Mouse (Mus musculus) hindbrain, embryonic 15.5 days (tissue): Measurements from ENCODE around the gene Cldn11. TPM values are rescaled to one million over a fixed set of nuclear protein-coding genes. Genes with fewer than 3 reads are reported as not detected.

Source experiments
- ATAC-seq: fragments of 200-750 bp; cut with Nextera tagmentation; 2 replicates; pipeline ENCODE4 v1.8.0; 2017; ENCODE audit warnings: low read depth, moderate number of reproducible peaks, moderate TSS enrichment; ENCODE audit not compliant: low FRiP score
- H3K27ac ChIP-seq: fragments of 300-500 bp; sonication (generic); replicated peaks from 2 replicates; pipeline ENCODE4 v1.5.1; 2015; ENCODE audit warnings: mild to moderate bottlenecking, inconsistent platforms
- H3K27me3 ChIP-seq: fragments of 300-500 bp; sonication (generic); 2 replicates; pipeline ENCODE4 v1.6.1; 2015; ENCODE audit warnings: control low read depth, inconsistent platforms
- H3K36me3 ChIP-seq: fragments of 300-500 bp; sonication (generic); 2 replicates; pipeline ENCODE4 v1.6.1; 2015; ENCODE audit warnings: control low read depth, inconsistent platforms
- H3K4me1 ChIP-seq: fragments of 300-500 bp; sonication (generic); replicated peaks from 2 replicates; pipeline ENCODE4 v1.6.1; 2015; ENCODE audit warnings: control low read depth, inconsistent platforms
- H3K4me2 ChIP-seq: fragments of 300-500 bp; sonication (generic); 2 replicates; pipeline ENCODE4 v1.6.1; 2015; ENCODE audit warnings: moderate library complexity, mild to moderate bottlenecking, inconsistent platforms
- H3K4me3 ChIP-seq: fragments of 300-500 bp; sonication (generic); 2 replicates; pipeline ENCODE4 v1.5.1; 2015; ENCODE audit warnings: mild to moderate bottlenecking, inconsistent platforms
- H3K9ac ChIP-seq: fragments of 300-500 bp; sonication (generic); 2 replicates; pipeline ENCODE4 v1.6.1; 2015; ENCODE audit warnings: inconsistent platforms
- H3K9me3 ChIP-seq: fragments of 300-500 bp; sonication (generic); 2 replicates; pipeline ENCODE4 v1.6.1; 2016; ENCODE audit warnings: control low read depth, inconsistent platforms
- WGBS: fragments of 180-500 bp; shearing (Covaris S2); methylation state at CpG from one replicate; pipeline ENCODE4 v1.1.7; 2015; 5-methylcytosine and 5-hydroxymethylcytosine counted together
- polyA plus RNA-seq: library from polyadenylated mRNA; unstranded; fragments of >200 nt; fragmentation: Nextera tagmentation; extraction: Ambion mirVana; gene quantifications from 2 replicates; pipeline ENCODE4 v1.2.1, GENCODE M21; 2015

The Cldn11 gene
- polyA plus RNA-seq, result 55.6 and 76.0 TPM in 2 replicates

GRCm38 (mm10) chr3:31149706-31150105 lies at the start of gene Cldn11:
TSS of gene Cldn11 (plus strand) at chr3:31149920.
- Histone ChIP-seq H3K9me3 (no peaks in the 10 kb centered on the region), H3K4me2 (peak within 1 kb of the TSS; percentile 81), H3K36me3 (no peaks in the 10 kb centered on the region), H3K4me1 (peaks cover 16% of the 10 kb centered on the region), H3K9ac (peak within 1 kb of the TSS; percentile 45), H3K27me3 (peaks cover 24% of the 10 kb centered on the region), H3K4me3 (peak within 1 kb of the TSS; percentile 48), H3K27ac (no peak within 1 kb of the TSS)
- WGBS, result under 1% methylated on average over 33 of the region's 33 CpGs
- ATAC-seq, result peak; percentile 84

GRCm38 (mm10) chr3:31100026-31100425 lies 49.7 kb upstream of the Cldn11 start:
- Histone ChIP-seq H3K4me1 (peaks cover 56% of the 10 kb centered on the region), H3K36me3 (no peaks in the 10 kb centered on the region), H3K4me2 (peak overlapping the region; percentile 41), H3K4me3 (no peak overlapping the region), H3K27me3 (no peaks in the 10 kb centered on the region), H3K9me3 (no peaks in the 10 kb centered on the region), H3K9ac (no peak overlapping the region), H3K27ac (no peak overlapping the region)
- ATAC-seq, result no peak
- 82% methylated on average over 5 of the region's 5 CpGs for WGBS

- 90% methylated on average over 3 of the region's 3 CpGs for WGBS
- no peak overlapping the region; the same call in 1 of the 2 replicates for H3K4me2 ChIP-seq
- peaks cover 59% of the 10 kb centered on the region for H3K4me1 ChIP-seq
Observed at GRCm38 (mm10) chr3:31100802-31101201, 48.9 kb upstream of the Cldn11 start.

GRCm38 (mm10) chr3:31104936-31105335 lies 44.8 kb upstream of the Cldn11 start:
- 78% methylated on average over 6 of the region's 6 CpGs for WGBS
- H3K4me2 ChIP-seq, result no peak overlapping the region
- H3K27me3 ChIP-seq, result no peaks in the 10 kb centered on the region
- no peaks in the 10 kb centered on the region for H3K36me3 ChIP-seq
- H3K9me3 ChIP-seq, result no peaks in the 10 kb centered on the region
- no peak overlapping the region for H3K9ac ChIP-seq
- no peak for ATAC-seq
- H3K4me3 ChIP-seq, result no peak overlapping the region
- H3K27ac ChIP-seq, result no peak overlapping the region
- peaks cover 42% of the 10 kb centered on the region for H3K4me1 ChIP-seq

More at GRCm38 (mm10) chr3:31100802-31101201, 48.9 kb upstream of the Cldn11 start:
- H3K9me3 ChIP-seq, result no peaks in the 10 kb centered on the region
- no peak overlapping the region for H3K9ac ChIP-seq
- H3K36me3 ChIP-seq, result no peaks in the 10 kb centered on the region
- H3K27me3 ChIP-seq, result no peaks in the 10 kb centered on the region
- no peak for ATAC-seq
- H3K4me3 ChIP-seq, result no peak overlapping the region
- H3K27ac ChIP-seq, result no peak overlapping the region

GRCm38 (mm10) chr3:31106597-31106996 lies 43.1 kb upstream of the Cldn11 start:
- Histone ChIP-seq H3K36me3 (no peaks in the 10 kb centered on the region), H3K9ac (no peak overlapping the region), H3K4me2 (no peak overlapping the region), H3K9me3 (no peaks in the 10 kb centered on the region), H3K4me1 (peaks cover 31% of the 10 kb centered on the region), H3K4me3 (no peak overlapping the region), H3K27ac (no peak overlapping the region), H3K27me3 (no peaks in the 10 kb centered on the region)
- no peak for ATAC-seq
- WGBS, result 86% methylated on average over 6 of the region's 6 CpGs

GRCm38 (mm10) chr3:31107674-31108073 lies 42.0 kb upstream of the Cldn11 start:
- Histone ChIP-seq H3K27me3 (no peaks in the 10 kb centered on the region), H3K36me3 (no peaks in the 10 kb centered on the region), H3K9me3 (no peaks in the 10 kb centered on the region), H3K9ac (no peak overlapping the region), H3K4me3 (no peak overlapping the region), H3K27ac (peak overlapping the region; percentile 42), H3K4me1 (peaks cover 26% of the 10 kb centered on the region), H3K4me2 (0 out of 2 replicates have a peak overlapping the region, but pooled peaks have one; percentile 1)
- 70% methylated on average over 4 of the region's 4 CpGs for WGBS
- ATAC-seq, result peak; percentile 48; the same call in 1 of the 2 replicates

- Histone ChIP-seq H3K4me1 (peaks cover 22% of the 10 kb centered on the region), H3K9me3 (no peaks in the 10 kb centered on the region), H3K36me3 (peaks cover 6% of the 10 kb centered on the region), H3K27me3 (no peaks in the 10 kb centered on the region), H3K27ac (no peak overlapping the region), H3K4me2 (no peak overlapping the region), H3K9ac (no peak overlapping the region), H3K4me3 (no peak overlapping the region)
- peak; percentile 61; the same call in 1 of the 2 replicates for ATAC-seq
- WGBS, result 77% methylated on average over 3 of the region's 3 CpGs
Observed at GRCm38 (mm10) chr3:31109108-31109507, 40.6 kb upstream of the Cldn11 start.

- Histone ChIP-seq H3K4me2 (no peak overlapping the region), H3K36me3 (peaks cover 25% of the 10 kb centered on the region), H3K9me3 (no peaks in the 10 kb centered on the region), H3K4me1 (no peaks in the 10 kb centered on the region), H3K9ac (no peak overlapping the region), H3K27ac (no peak overlapping the region), H3K27me3 (no peaks in the 10 kb centered on the region), H3K4me3 (no peak overlapping the region)
- no peak for ATAC-seq
- WGBS, result 91% methylated on average over 4 of the region's 4 CpGs
Observed at GRCm38 (mm10) chr3:31123098-31123497, 26.6 kb upstream of the Cldn11 start.

- 76% methylated on average over 4 of the region's 4 CpGs for whole genome bisulfite sequencing
- H3K9me3 ChIP-seq, result no peaks in the 10 kb centered on the region
- H3K4me3 ChIP-seq, result no peak overlapping the region
- no peak overlapping the region for H3K9ac ChIP-seq
- H3K27me3 ChIP-seq, result no peaks in the 10 kb centered on the region
- no peak for ATAC-seq
- H3K27ac ChIP-seq, result no peak overlapping the region
- no peak overlapping the region for H3K4me2 ChIP-seq
- H3K36me3 ChIP-seq, result 0 out of 2 replicates have a peak, but pooled peaks cover 10% of the 10 kb centered on the region
- H3K4me1 ChIP-seq, result no peaks in the 10 kb centered on the region
Observed at GRCm38 (mm10) chr3:31126303-31126702, 23.4 kb upstream of the Cldn11 start.

- no peak overlapping the region for H3K9ac ChIP-seq
- 0 out of 2 replicates have a peak, but pooled peaks cover 10% of the 10 kb centered on the region for H3K36me3 ChIP-seq
- H3K27me3 ChIP-seq, result no peaks in the 10 kb centered on the region
- no peaks in the 10 kb centered on the region for H3K4me1 ChIP-seq
- H3K9me3 ChIP-seq, result no peaks in the 10 kb centered on the region
- H3K27ac ChIP-seq, result no peak overlapping the region
- 97% methylated on average over 3 of the region's 3 CpGs for WGBS
- H3K4me2 ChIP-seq, result no peak overlapping the region
- no peak for ATAC-seq
- H3K4me3 ChIP-seq, result no peak overlapping the region
Observed at GRCm38 (mm10) chr3:31126848-31127247, 22.9 kb upstream of the Cldn11 start.

GRCm38 (mm10) chr3:31129766-31130165 lies 20.0 kb upstream of the Cldn11 start:
- 58% methylated on average over 4 of the region's 4 CpGs for WGBS
- no peak for ATAC-seq
- no peak overlapping the region for H3K4me3 ChIP-seq
- H3K36me3 ChIP-seq, result no peaks in the 10 kb centered on the region
- H3K9ac ChIP-seq, result no peak overlapping the region
- H3K4me2 ChIP-seq, result no peak overlapping the region
- H3K27me3 ChIP-seq, result no peaks in the 10 kb centered on the region
- H3K4me1 ChIP-seq, result no peaks in the 10 kb centered on the region
- no peak overlapping the region for H3K27ac ChIP-seq
- H3K9me3 ChIP-seq, result no peaks in the 10 kb centered on the region

GRCm38 (mm10) chr3:31133664-31134063 lies 16.1 kb upstream of the Cldn11 start:
- 68% methylated on average over 5 of the region's 5 CpGs for WGBS
- H3K4me1 ChIP-seq, result no peaks in the 10 kb centered on the region
- no peak for ATAC-seq
- no peak overlapping the region for H3K4me2 ChIP-seq
- no peaks in the 10 kb centered on the region for H3K9me3 ChIP-seq
- no peak overlapping the region for H3K9ac ChIP-seq
- no peaks in the 10 kb centered on the region for H3K27me3 ChIP-seq
- H3K27ac ChIP-seq, result no peak overlapping the region
- H3K4me3 ChIP-seq, result no peak overlapping the region
- H3K36me3 ChIP-seq, result no peaks in the 10 kb centered on the region

GRCm38 (mm10) chr3:31134246-31134645 lies 15.5 kb upstream of the Cldn11 start:
- no peaks in the 10 kb centered on the region for H3K4me1 ChIP-seq
- no peaks in the 10 kb centered on the region for H3K27me3 ChIP-seq
- no peak overlapping the region for H3K4me3 ChIP-seq
- H3K36me3 ChIP-seq, result no peaks in the 10 kb centered on the region
- ATAC-seq, result no peak
- H3K9ac ChIP-seq, result no peak overlapping the region
- H3K27ac ChIP-seq, result no peak overlapping the region
- 88% methylated on average over 8 of the region's 8 CpGs for WGBS
- H3K9me3 ChIP-seq, result no peaks in the 10 kb centered on the region
- no peak overlapping the region for H3K4me2 ChIP-seq
